Mouse (Mus musculus) kidney, adult 11 months (tissue): ENCODE measurements around the gene Rab4a.

Source experiments
- DNase-seq: peaks from one replicate; pipeline ENCODE4 v3.0.0; 2022

Gene Rab4a

GRCm38 (mm10) chr8:123805718-123806373 is at the start of gene Rab4a:
Gene Rab4a, plus strand, starts transcription at chr8:123805985.
- DNase-seq, result peak; percentile 86

GRCm38 (mm10) chr8:123756901-123757300 is 48.9 kb upstream of the Rab4a start:
- no peak for DNase-seq

GRCm38 (mm10) chr8:123758935-123759334 is 46.9 kb upstream of the Rab4a start:
- DNase-seq, result no peak

- DNase-seq, result no peak
These were observed 45.9 kb upstream of the Rab4a start for GRCm38 (mm10) chr8:123759933-123760332.

GRCm38 (mm10) chr8:123760579-123760978 is 45.2 kb upstream of the Rab4a start:
- no peak for DNase-seq

- DNase-seq, result peak; percentile 31
These were observed 44.4 kb upstream of the Rab4a start for GRCm38 (mm10) chr8:123761266-123761882.

- DNase-seq, result no peak
These were observed 43.9 kb upstream of the Rab4a start for GRCm38 (mm10) chr8:123761883-123762270.

- no peak for DNase-seq
These were observed 42.4 kb upstream of the Rab4a start for GRCm38 (mm10) chr8:123763355-123763754.

- no peak for DNase-seq
These were observed 41.1 kb upstream of the Rab4a start for GRCm38 (mm10) chr8:123764671-123765070.

GRCm38 (mm10) chr8:123766516-123766915 is 39.3 kb upstream of the Rab4a start:
- DNase-seq, result no peak

GRCm38 (mm10) chr8:123767874-123768273 is 37.9 kb upstream of the Rab4a start:
- DNase-seq, result no peak

- DNase-seq, result peak; percentile 27
These were observed 37.1 kb upstream of the Rab4a start for GRCm38 (mm10) chr8:123768492-123769356.

- DNase-seq, result no peak
These were observed 32.3 kb upstream of the Rab4a start for GRCm38 (mm10) chr8:123773468-123773867.

- DNase-seq, result no peak
These were observed 31.3 kb upstream of the Rab4a start for GRCm38 (mm10) chr8:123774491-123774890.

GRCm38 (mm10) chr8:123777319-123777718 is 28.5 kb upstream of the Rab4a start:
- no peak for DNase-seq

- no peak for DNase-seq
These were observed 25.3 kb upstream of the Rab4a start for GRCm38 (mm10) chr8:123780471-123780870.

GRCm38 (mm10) chr8:123781256-123781655 is 24.5 kb upstream of the Rab4a start:
- DNase-seq, result no peak

- DNase-seq, result peak; percentile 52
These were observed 22.1 kb upstream of the Rab4a start for GRCm38 (mm10) chr8:123783525-123784249.

- DNase-seq, result no peak
These were observed 19.6 kb upstream of the Rab4a start for GRCm38 (mm10) chr8:123786166-123786565.

- no peak for DNase-seq
These were observed 19.1 kb upstream of the Rab4a start for GRCm38 (mm10) chr8:123786644-123787043.

- no peak for DNase-seq
These were observed 18.4 kb upstream of the Rab4a start for GRCm38 (mm10) chr8:123787254-123787897.

GRCm38 (mm10) chr8:123788416-123789170 is 17.2 kb upstream of the Rab4a start:
- peak; percentile 17 for DNase-seq
